Mouse (Mus musculus): Measurements from ENCODE around the gene Tspo2.
"Not testable (repeated sequence)": the region's sequence is repeated elsewhere in the genome, so short reads cannot be mapped to it uniquely, and the experiment has no call there.

The Tspo2 gene

GRCm38 (mm10) chr17:48451353-48451675 is at the start of gene Tspo2:
Gene Tspo2, minus strand, starts transcription at chr17:48451522.
- no peak for DNase-seq (ENCODE audit: low spot score)

- no peak for DNase-seq (ENCODE audit: low spot score)
Observed at GRCm38 (mm10) chr17:48500846-48501445, 49.6 kb upstream of the Tspo2 start.

- no peak for DNase-seq (ENCODE audit: low spot score)
Observed at GRCm38 (mm10) chr17:48497986-48498385, 46.7 kb upstream of the Tspo2 start.

- peak; percentile 54 for DNase-seq (ENCODE audit: low spot score)
Observed at GRCm38 (mm10) chr17:48493986-48494385, 42.7 kb upstream of the Tspo2 start.

- DNase-seq (ENCODE audit: low spot score): no peak
Observed at GRCm38 (mm10) chr17:48493582-48493981, 42.3 kb upstream of the Tspo2 start.

GRCm38 (mm10) chr17:48492621-48493020 is 41.3 kb upstream of the Tspo2 start:
- DNase-seq (ENCODE audit: low spot score): no peak

GRCm38 (mm10) chr17:48489466-48489865 is 38.1 kb upstream of the Tspo2 start:
- DNase-seq (ENCODE audit: low spot score): no peak

GRCm38 (mm10) chr17:48484191-48484590 is 32.9 kb upstream of the Tspo2 start:
- DNase-seq (ENCODE audit: low spot score): no peak

- no peak for DNase-seq (ENCODE audit: low spot score)
Observed at GRCm38 (mm10) chr17:48483764-48484163, 32.4 kb upstream of the Tspo2 start.

- no peak for DNase-seq (ENCODE audit: low spot score)
Observed at GRCm38 (mm10) chr17:48479952-48480351, 28.6 kb upstream of the Tspo2 start.

- DNase-seq (ENCODE audit: low spot score): no peak
Observed at GRCm38 (mm10) chr17:48475444-48475843, 24.1 kb upstream of the Tspo2 start.

GRCm38 (mm10) chr17:48474282-48474681 is 23.0 kb upstream of the Tspo2 start:
- not testable (repeated sequence) for DNase-seq (ENCODE audit: low spot score)

- peak; percentile 93 for DNase-seq (ENCODE audit: low spot score)
Observed at GRCm38 (mm10) chr17:48467395-48468231, 16.3 kb upstream of the Tspo2 start.

- no peak for DNase-seq (ENCODE audit: low spot score)
Observed at GRCm38 (mm10) chr17:48466769-48467394, 15.6 kb upstream of the Tspo2 start.

GRCm38 (mm10) chr17:48463391-48463790 is 12.1 kb upstream of the Tspo2 start:
- no peak for DNase-seq (ENCODE audit: low spot score)

GRCm38 (mm10) chr17:48462096-48462495 is 10.8 kb upstream of the Tspo2 start:
- no peak for DNase-seq (ENCODE audit: low spot score)

- no peak for DNase-seq (ENCODE audit: low spot score)
Observed at GRCm38 (mm10) chr17:48457971-48458653, 6.8 kb upstream of the Tspo2 start.

GRCm38 (mm10) chr17:48455955-48456354 is 4.6 kb upstream of the Tspo2 start:
- no peak for DNase-seq (ENCODE audit: low spot score)

GRCm38 (mm10) chr17:48454688-48455087 is 3.4 kb upstream of the Tspo2 start, which contains the start of gene Unc5cl:
Gene Unc5cl, plus strand, starts transcription at chr17:48454901.
- DNase-seq (ENCODE audit: low spot score): no peak

GRCm38 (mm10) chr17:48454190-48454589 is 2.9 kb upstream of the Tspo2 start:
- DNase-seq (ENCODE audit: low spot score): no peak

GRCm38 (mm10) chr17:48453489-48453888 is 2.2 kb upstream of the Tspo2 start:
- DNase-seq (ENCODE audit: low spot score): no peak

- DNase-seq (ENCODE audit: low spot score): no peak
Observed at GRCm38 (mm10) chr17:48451753-48452444, 577 bp upstream of the Tspo2 start.

Data from testis, postnatal 10 days (tissue).